Mouse (Mus musculus) embryo, embryonic 11 days (tissue): ENCODE results near the gene Chst15.

Source experiments
- DNase-seq: peaks from one replicate; pipeline ENCODE4 v3.0.0-alpha.2; 2015

Chst15 gene

DNA sequence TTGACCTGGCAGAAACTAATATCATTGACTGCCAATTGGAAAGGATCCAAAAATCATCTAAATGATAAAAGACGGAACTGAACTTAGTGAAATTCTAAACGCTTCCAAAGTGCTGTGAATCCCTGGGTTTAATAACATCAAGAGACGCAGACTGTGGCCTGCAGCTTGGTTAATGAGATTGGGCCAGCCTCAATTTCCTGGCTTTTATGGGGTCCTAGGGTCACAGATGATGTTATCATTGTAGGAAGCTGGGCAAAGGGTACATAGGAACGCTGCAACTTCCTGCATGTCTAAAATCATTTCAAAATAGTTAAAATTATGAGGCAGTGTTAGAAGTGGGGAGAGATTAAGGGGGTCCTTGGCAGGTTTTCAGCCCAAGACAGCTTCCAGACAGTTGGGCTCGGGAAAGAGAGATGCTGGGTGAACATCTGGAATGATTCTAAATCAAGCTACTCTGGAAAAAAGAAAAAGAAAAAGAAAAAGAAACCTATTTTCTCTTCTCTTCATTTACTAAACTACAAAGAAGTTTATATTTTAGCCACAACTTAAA is 17.3 kb downstream of the Chst15 start:
- peak; percentile 29 for DNase-seq

GRCm38 (mm10) chr7:132298412-132298990 is 18.5 kb downstream of the Chst15 start:
- no peak for DNase-seq

- no peak for DNase-seq
These were observed 20.2 kb downstream of the Chst15 start for GRCm38 (mm10) chr7:132296661-132297443.

DNA sequence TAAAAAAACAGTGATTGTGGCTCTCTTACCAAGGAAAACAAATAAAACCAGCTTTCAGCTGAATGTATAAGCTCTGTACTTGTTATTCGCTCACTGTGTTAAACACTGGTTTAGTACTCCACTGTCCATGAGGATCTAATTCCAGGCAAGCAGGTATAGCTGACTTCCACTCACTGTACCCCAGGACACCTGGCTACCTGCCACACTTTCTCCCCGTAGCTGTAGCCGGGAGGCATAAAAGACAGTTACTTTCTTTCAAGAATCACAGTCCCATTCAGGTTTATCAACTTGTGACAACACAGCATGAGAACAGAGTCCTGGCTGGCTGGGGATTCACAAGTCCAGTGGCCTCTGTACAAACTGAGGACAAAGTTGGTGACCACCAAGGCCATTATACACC is 20.9 kb downstream of the Chst15 start:
- no peak for DNase-seq

DNA sequence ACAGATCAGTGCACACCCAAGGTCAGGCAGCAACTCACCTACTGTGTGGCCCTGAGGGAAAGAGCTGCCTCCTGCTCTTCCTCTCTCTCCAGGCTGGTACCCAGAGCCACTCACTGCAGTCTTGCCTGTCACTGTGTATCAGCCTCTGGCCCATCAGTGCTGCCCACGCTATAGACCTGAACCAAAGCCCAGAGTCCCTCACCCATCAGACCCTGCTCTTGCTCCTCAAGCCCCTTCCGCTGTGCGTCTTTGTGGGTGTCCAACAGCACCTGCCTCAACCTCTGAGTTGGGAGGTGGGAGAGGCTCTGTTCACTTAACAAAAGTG is 29.7 kb downstream of the Chst15 start:
- DNase-seq, result no peak

GRCm38 (mm10) chr7:132286630-132287339 is 30.2 kb downstream of the Chst15 start:
- peak; percentile 47 for DNase-seq

DNA sequence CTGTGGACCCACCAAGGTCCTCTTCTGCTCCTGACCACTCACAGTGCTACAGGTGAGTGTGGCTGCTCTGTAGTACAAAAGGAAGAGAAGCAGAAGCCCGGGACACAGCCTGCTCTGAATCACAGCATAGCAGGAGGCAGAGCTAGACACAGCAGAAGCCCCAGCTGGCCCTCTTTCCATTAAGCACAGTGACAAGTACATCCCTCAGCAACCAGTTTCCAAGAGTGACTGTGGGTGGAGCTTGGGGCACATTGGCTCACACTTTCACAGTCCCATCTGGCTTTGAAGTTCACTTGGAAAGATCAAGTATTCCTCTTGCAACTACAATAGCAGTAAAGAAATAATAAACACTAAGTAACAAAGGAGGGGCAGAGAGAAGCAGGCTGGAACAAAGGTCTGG is 32.2 kb downstream of the Chst15 start:
- DNase-seq, result peak; percentile 43

DNA sequence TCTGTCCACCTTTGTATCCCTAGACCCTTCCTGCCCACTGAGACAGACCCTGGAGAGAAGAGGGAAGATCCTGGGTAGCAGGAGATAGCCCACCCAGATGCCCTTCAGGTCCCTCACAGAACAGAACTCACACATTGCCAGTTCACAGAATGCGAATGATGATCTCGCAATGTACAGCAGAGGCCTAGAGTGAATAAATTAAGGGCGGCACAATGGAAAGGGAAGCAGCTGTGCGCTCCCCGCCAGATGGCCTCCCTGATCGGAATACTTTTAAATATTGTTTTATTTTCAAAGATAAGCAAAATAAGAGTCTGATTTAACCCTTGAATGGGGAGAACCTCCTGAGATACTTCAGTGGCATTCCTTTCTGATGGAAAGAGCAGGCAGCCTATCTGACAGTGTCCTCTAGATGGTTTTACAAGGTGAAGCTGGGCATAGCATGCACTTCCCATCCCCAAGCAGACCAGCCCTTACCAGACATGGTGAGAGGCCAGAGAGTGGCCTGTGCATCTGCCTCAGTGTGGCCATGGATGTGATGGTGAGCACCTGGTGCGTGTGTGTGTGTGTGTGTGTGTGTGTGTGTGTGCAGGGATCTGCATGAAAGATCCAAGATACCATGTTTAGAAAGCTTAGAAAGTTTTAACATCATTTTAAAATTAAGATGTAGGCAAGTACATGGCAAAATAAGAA is 32.8 kb downstream of the Chst15 start:
- no peak for DNase-seq

DNA sequence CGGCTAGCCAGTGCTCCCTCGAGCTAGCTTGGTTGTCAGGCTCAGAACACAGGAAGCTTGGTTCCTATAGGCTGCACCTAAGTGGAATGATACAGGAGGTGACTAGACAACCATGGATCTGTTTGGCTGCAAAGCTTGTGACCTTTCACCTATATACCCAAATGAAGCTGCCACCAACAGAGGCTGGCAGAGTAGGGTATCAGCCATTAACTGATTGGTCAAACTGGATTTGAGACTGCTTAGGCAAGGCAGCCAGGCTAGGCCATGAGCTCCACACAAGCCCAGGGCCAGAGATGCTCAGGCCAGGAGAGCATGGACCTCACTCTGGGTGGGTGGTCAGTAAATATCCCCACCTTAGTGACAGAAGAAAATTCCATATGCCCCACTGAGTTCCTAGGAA is 34.5 kb downstream of the Chst15 start:
- DNase-seq, result no peak

DNA sequence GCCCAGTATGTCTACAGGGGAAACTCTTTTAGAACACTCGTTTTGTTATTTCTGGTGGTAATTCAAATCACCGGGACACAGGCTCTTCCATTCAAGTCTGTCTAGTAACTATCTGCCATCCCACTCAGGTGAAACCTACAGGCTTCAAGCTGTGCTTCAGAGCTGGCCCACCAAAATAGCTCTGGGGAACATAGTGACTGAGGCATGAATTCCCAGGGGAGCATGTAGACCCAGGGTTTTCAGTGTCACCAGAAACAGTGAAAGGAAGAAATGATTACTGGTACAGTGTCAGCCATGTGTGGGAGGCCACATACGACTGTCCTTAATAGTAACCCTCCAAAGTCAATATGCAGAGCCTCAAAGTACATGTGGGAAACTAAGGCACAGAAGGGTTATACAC is 34.9 kb downstream of the Chst15 start:
- no peak for DNase-seq

GRCm38 (mm10) chr7:132281753-132282152 is 35.3 kb downstream of the Chst15 start:
- DNase-seq, result no peak

DNA sequence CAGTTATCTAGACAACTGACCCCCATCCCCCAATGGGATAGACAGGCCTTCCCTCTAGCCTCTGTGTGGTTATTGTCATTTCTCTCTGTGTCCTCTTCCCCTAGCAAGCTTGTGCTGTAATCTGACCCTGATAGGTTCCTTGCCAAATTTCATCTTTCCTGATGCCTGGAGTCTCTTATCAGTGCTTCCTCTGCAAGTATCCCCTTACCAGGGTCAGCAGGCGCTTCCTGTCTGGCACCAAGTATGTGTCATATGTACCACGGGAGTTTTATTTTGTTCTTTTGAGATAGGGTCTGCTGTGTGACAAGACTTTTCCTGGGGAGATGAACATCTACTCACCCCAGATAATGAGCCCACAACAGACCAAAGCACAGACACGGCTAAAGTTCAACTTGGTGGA is 38.4 kb downstream of the Chst15 start:
- DNase-seq, result no peak

GRCm38 (mm10) chr7:132276287-132276686 is 40.7 kb downstream of the Chst15 start:
- DNase-seq, result no peak

DNA sequence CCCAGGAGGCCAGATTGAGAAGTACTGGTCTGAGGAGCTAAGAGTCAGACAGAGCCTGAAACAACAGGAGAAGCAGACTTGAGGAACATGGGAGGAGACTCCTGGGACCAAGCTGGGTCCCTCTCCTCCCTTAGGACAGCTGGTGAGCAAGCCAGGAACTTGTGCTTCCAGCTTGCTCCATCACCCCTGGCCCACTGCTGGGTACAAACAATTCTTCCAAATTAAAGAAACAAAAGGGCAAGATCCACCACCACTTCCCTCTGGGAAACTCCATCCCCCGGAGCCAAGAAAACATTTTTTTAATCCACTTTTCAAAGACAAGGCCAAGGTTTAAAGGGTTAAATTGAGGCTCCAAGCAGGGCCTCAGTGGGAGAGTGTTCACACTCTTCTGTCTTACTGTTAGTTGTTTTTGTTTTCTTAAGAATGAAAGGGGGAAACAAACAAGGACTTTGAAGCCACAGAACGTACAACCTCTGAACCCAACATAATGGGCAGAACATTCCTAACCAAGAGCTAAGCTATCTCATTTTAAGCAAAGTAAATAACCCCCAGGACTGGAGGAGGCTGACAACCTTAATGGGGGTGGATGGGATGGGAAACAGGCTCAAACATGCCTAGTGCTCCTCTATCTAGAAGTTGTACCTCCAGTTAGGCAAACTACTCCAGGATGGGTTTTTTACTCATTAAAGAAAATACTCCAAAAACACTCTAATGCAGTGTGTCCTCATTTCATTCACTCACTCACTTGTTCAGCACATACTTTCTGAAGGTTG is 43.1 kb downstream of the Chst15 start:
- no peak for DNase-seq

- no peak for DNase-seq
These were observed 44.0 kb downstream of the Chst15 start for GRCm38 (mm10) chr7:132272984-132273383.

- no peak for DNase-seq
These were observed 46.7 kb downstream of the Chst15 start for GRCm38 (mm10) chr7:132270364-132270763.

- DNase-seq, result no peak
These were observed 47.4 kb downstream of the Chst15 start for GRCm38 (mm10) chr7:132269661-132270060.

- no peak for DNase-seq
These were observed 49.1 kb downstream of the Chst15 start for GRCm38 (mm10) chr7:132267721-132268498.

- no peak for DNase-seq
These were observed 52.3 kb downstream of the Chst15 start for GRCm38 (mm10) chr7:132264763-132265162.

- DNase-seq, result peak; percentile 41
These were observed 53.8 kb downstream of the Chst15 start for GRCm38 (mm10) chr7:132263186-132263585.

- peak; percentile 70 for DNase-seq
These were observed 54.3 kb downstream of the Chst15 start for GRCm38 (mm10) chr7:132262696-132263095.

- DNase-seq, result no peak
These were observed 55.1 kb downstream of the Chst15 start for GRCm38 (mm10) chr7:132261885-132262284.
